Mouse (Mus musculus) midbrain, embryonic 12.5 days (tissue): ENCODE measurements at regions not wholly inside any gene's neighbourhood (a gene's known extent, or its start where the extent isn't known, plus 50 kb on each side); places are given as distances from the start of the nearest gene placed in this dataset.
"Not testable (repeated sequence)": the region's sequence is repeated elsewhere in the genome, so short reads cannot be mapped to it uniquely, and the experiment has no call there.

Experiments
- ATAC-seq: fragments of 200-750 bp; cut with Nextera tagmentation; 2 replicates; pipeline ENCODE4 v1.8.0; 2017; ENCODE audit warnings: low read depth, moderate TSS enrichment, moderate library complexity; ENCODE audit not compliant: low FRiP score
- H3K27ac ChIP-seq: fragments of 300-500 bp; sonication (generic); replicated peaks from 2 replicates; pipeline ENCODE4 v1.5.1; 2016; ENCODE audit warnings: mild to moderate bottlenecking
- H3K27me3 ChIP-seq: fragments of 300-500 bp; sonication (generic); 2 replicates; pipeline ENCODE4 v1.6.1; 2016; ENCODE audit warnings: mild to moderate bottlenecking
- H3K36me3 ChIP-seq: fragments of 300-500 bp; sonication (generic); 2 replicates; pipeline ENCODE4 v1.6.1; 2016
- H3K4me1 ChIP-seq: fragments of 300-500 bp; sonication (generic); 2 replicates; pipeline ENCODE4 v1.6.1; 2016
- H3K4me2 ChIP-seq: fragments of 300-500 bp; sonication (generic); replicated peaks from 2 replicates; pipeline ENCODE4 v1.6.1; 2016; ENCODE audit warnings: mild to moderate bottlenecking, moderate library complexity
- H3K4me3 ChIP-seq: fragments of 300-500 bp; sonication (generic); 2 replicates; pipeline ENCODE4 v1.5.1; 2016; ENCODE audit warnings: mild to moderate bottlenecking
- H3K9ac ChIP-seq: fragments of 300-500 bp; sonication (generic); replicated peaks from 2 replicates; pipeline ENCODE4 v1.6.1; 2016; ENCODE audit warnings: mild to moderate bottlenecking, moderate library complexity
- H3K9me3 ChIP-seq: fragments of 300-500 bp; sonication (generic); 2 replicates; pipeline ENCODE4 v1.6.1; 2016; ENCODE audit warnings: mild to moderate bottlenecking
- WGBS: fragments of 180-500 bp; shearing (Covaris S2); methylation state at CpG from one replicate; pipeline ENCODE4 v1.1.7; 2016; 5-methylcytosine and 5-hydroxymethylcytosine counted together

GRCm38 (mm10) chr16:63116456-63116855 lies 262.3 kb downstream of the Pros1 start:
- no peaks in the 10 kb centered on the region for H3K27me3 ChIP-seq
- H3K4me1 ChIP-seq, result no peaks in the 10 kb centered on the region
- H3K27ac ChIP-seq, result no peak overlapping the region
- H3K9ac ChIP-seq, result no peak overlapping the region
- ATAC-seq, result no peak
- H3K36me3 ChIP-seq, result no peaks in the 10 kb centered on the region
- WGBS, result 82% methylated on average over 2 of the region's 2 CpGs
- H3K4me2 ChIP-seq, result no peak overlapping the region
- no peak overlapping the region for H3K4me3 ChIP-seq
- H3K9me3 ChIP-seq, result no peaks in the 10 kb centered on the region

- Histone ChIP-seq H3K9me3 (no peaks in the 10 kb centered on the region), H3K4me2 (no peak overlapping the region), H3K4me3 (no peak overlapping the region), H3K9ac (no peak overlapping the region), H3K4me1 (no peaks in the 10 kb centered on the region), H3K36me3 (no peaks in the 10 kb centered on the region), H3K27me3 (no peaks in the 10 kb centered on the region), H3K27ac (no peak overlapping the region)
- no peak for ATAC-seq
- WGBS, result 78% methylated on average over 7 of the region's 7 CpGs
These were observed 264.6 kb downstream of the Pros1 start for GRCm38 (mm10) chr16:63118721-63119120.

- Histone ChIP-seq H3K9me3 (no peaks in the 10 kb centered on the region), H3K27me3 (no peaks in the 10 kb centered on the region), H3K4me2 (no peak overlapping the region), H3K9ac (no peak overlapping the region), H3K36me3 (no peaks in the 10 kb centered on the region), H3K4me3 (no peak overlapping the region), H3K27ac (no peak overlapping the region), H3K4me1 (no peaks in the 10 kb centered on the region)
- no peak for ATAC-seq
- WGBS, result 88% methylated on average over 3 of the region's 3 CpGs
These were observed 289.7 kb downstream of the Pros1 start for GRCm38 (mm10) chr16:63143851-63144250.

GRCm38 (mm10) chr16:63155300-63155821 lies 301.3 kb downstream of the Pros1 start:
- no peaks in the 10 kb centered on the region for H3K27me3 ChIP-seq
- no peak overlapping the region for H3K4me3 ChIP-seq
- no peaks in the 10 kb centered on the region for H3K4me1 ChIP-seq
- H3K27ac ChIP-seq, result no peak overlapping the region
- H3K9ac ChIP-seq, result no peak overlapping the region
- no peak for ATAC-seq
- H3K4me2 ChIP-seq, result no peak overlapping the region
- H3K36me3 ChIP-seq, result no peaks in the 10 kb centered on the region
- no peaks in the 10 kb centered on the region for H3K9me3 ChIP-seq
- 80% methylated on average over 2 of the region's 2 CpGs for WGBS

- no peaks in the 10 kb centered on the region for H3K36me3 ChIP-seq
- no peaks in the 10 kb centered on the region for H3K4me1 ChIP-seq
- WGBS, result 78% methylated on average over 6 of the region's 6 CpGs
- H3K4me3 ChIP-seq, result no peak overlapping the region
- H3K27me3 ChIP-seq, result no peaks in the 10 kb centered on the region
- no peaks in the 10 kb centered on the region for H3K9me3 ChIP-seq
- ATAC-seq, result no peak
- no peak overlapping the region for H3K4me2 ChIP-seq
- H3K27ac ChIP-seq, result no peak overlapping the region
- no peak overlapping the region for H3K9ac ChIP-seq
These were observed 316.0 kb downstream of the Pros1 start for GRCm38 (mm10) chr16:63170101-63170500.

GRCm38 (mm10) chr16:63179228-63179627 lies 325.1 kb downstream of the Pros1 start:
- no peaks in the 10 kb centered on the region for H3K27me3 ChIP-seq
- no peak overlapping the region for H3K4me3 ChIP-seq
- H3K9me3 ChIP-seq, result no peaks in the 10 kb centered on the region
- no peak overlapping the region for H3K4me2 ChIP-seq
- WGBS, result 74% methylated on average over 5 of the region's 5 CpGs
- H3K27ac ChIP-seq, result no peak overlapping the region
- no peaks in the 10 kb centered on the region for H3K4me1 ChIP-seq
- H3K9ac ChIP-seq, result no peak overlapping the region
- no peak for ATAC-seq
- no peaks in the 10 kb centered on the region for H3K36me3 ChIP-seq

- Histone ChIP-seq H3K9ac (no peak overlapping the region), H3K27me3 (no peaks in the 10 kb centered on the region), H3K9me3 (no peaks in the 10 kb centered on the region), H3K36me3 (no peaks in the 10 kb centered on the region), H3K4me2 (no peak overlapping the region), H3K4me1 (no peaks in the 10 kb centered on the region), H3K4me3 (no peak overlapping the region), H3K27ac (no peak overlapping the region)
- no peak for ATAC-seq
- whole genome bisulfite sequencing, result 71% methylated on average over 6 of the region's 6 CpGs
These were observed 337.1 kb downstream of the Pros1 start for GRCm38 (mm10) chr16:63191181-63191580.

- no peak overlapping the region for H3K27ac ChIP-seq
- no peak overlapping the region for H3K4me2 ChIP-seq
- ATAC-seq, result no peak
- H3K27me3 ChIP-seq, result no peaks in the 10 kb centered on the region
- H3K9me3 ChIP-seq, result no peaks in the 10 kb centered on the region
- H3K9ac ChIP-seq, result no peak overlapping the region
- no peaks in the 10 kb centered on the region for H3K36me3 ChIP-seq
- H3K4me3 ChIP-seq, result no peak overlapping the region
- no peaks in the 10 kb centered on the region for H3K4me1 ChIP-seq
- WGBS, result 97% methylated on average over 1 of the region's 1 CpGs
These were observed 337.5 kb downstream of the Pros1 start for GRCm38 (mm10) chr16:63191623-63192022.

GRCm38 (mm10) chr16:63194595-63194994 lies 340.5 kb downstream of the Pros1 start:
- Histone ChIP-seq H3K27ac (no peak overlapping the region), H3K4me3 (no peak overlapping the region), H3K27me3 (no peaks in the 10 kb centered on the region), H3K4me2 (no peak overlapping the region), H3K9me3 (no peaks in the 10 kb centered on the region), H3K4me1 (no peaks in the 10 kb centered on the region), H3K36me3 (no peaks in the 10 kb centered on the region), H3K9ac (no peak overlapping the region)
- 90% methylated on average over 2 of the region's 2 CpGs for WGBS
- no peak for ATAC-seq

GRCm38 (mm10) chr16:63213471-63213870 lies 359.4 kb downstream of the Pros1 start:
- not testable (repeated sequence) for H3K4me2 ChIP-seq, H3K27ac ChIP-seq, H3K9ac ChIP-seq, ATAC-seq, H3K4me1 ChIP-seq, H3K4me3 ChIP-seq, H3K36me3 ChIP-seq, H3K27me3 ChIP-seq, H3K9me3 ChIP-seq
- 89% methylated on average over 1 of the region's 1 CpGs for WGBS

GRCm38 (mm10) chr16:63220228-63220879 lies 366.2 kb downstream of the Pros1 start:
- Histone ChIP-seq H3K4me1 (no peaks in the 10 kb centered on the region; the same call in 1 of the 2 replicates), H3K4me2 (no peak overlapping the region), H3K27ac (no peak overlapping the region), H3K4me3 (no peak overlapping the region), H3K27me3 (no peaks in the 10 kb centered on the region), H3K36me3 (no peaks in the 10 kb centered on the region), H3K9ac (no peak overlapping the region), H3K9me3 (no peaks in the 10 kb centered on the region)
- 69% methylated on average over 10 of the region's 10 CpGs for WGBS
- peak; percentile 49; the same call in 1 of the 2 replicates for ATAC-seq

GRCm38 (mm10) chr16:63224608-63225007 lies 370.5 kb downstream of the Pros1 start:
- no peaks in the 10 kb centered on the region; the same call in 1 of the 2 replicates for H3K4me1 ChIP-seq
- H3K4me3 ChIP-seq, result no peak overlapping the region
- no peak overlapping the region for H3K4me2 ChIP-seq
- H3K9ac ChIP-seq, result no peak overlapping the region
- H3K36me3 ChIP-seq, result no peaks in the 10 kb centered on the region
- H3K9me3 ChIP-seq, result no peaks in the 10 kb centered on the region
- H3K27ac ChIP-seq, result no peak overlapping the region
- ATAC-seq, result no peak
- H3K27me3 ChIP-seq, result no peaks in the 10 kb centered on the region
- WGBS, result 72% methylated on average over 6 of the region's 6 CpGs

- Histone ChIP-seq H3K36me3 (no peaks in the 10 kb centered on the region), H3K27me3 (no peaks in the 10 kb centered on the region), H3K4me2 (no peak overlapping the region), H3K27ac (no peak overlapping the region), H3K4me3 (no peak overlapping the region), H3K4me1 (no peaks in the 10 kb centered on the region; the same call in 1 of the 2 replicates), H3K9me3 (no peaks in the 10 kb centered on the region), H3K9ac (no peak overlapping the region)
- ATAC-seq, result no peak
- WGBS, result 82% methylated on average over 8 of the region's 8 CpGs
These were observed 371.0 kb downstream of the Pros1 start for GRCm38 (mm10) chr16:63225097-63225496.
